Mouse (Mus musculus) bone marrow macrophage, adult 2 months (primary cell): Measurements from ENCODE around the gene Dnase1l2. TPM values are rescaled to one million over a fixed set of nuclear protein-coding genes. Genes with fewer than 3 reads are reported as not detected.

Experiments
- H3K27ac ChIP-seq: 2 replicates; pipeline ENCODE4 v1.5.1; 2012; ENCODE audit warnings: low read depth, low read length; ENCODE audit not compliant: insufficient read depth
- H3K4me1 ChIP-seq: 2 replicates; pipeline ENCODE4 v1.6.1; 2012; ENCODE audit warnings: low read length; ENCODE audit not compliant: control insufficient read depth, insufficient read depth
- H3K4me3 ChIP-seq: 2 replicates; pipeline ENCODE4 v1.5.1; 2012; ENCODE audit warnings: mild to moderate bottlenecking, low read length, moderate library complexity; ENCODE audit not compliant: insufficient read depth
- CTCF ChIP-seq: IDR thresholded peaks from 2 replicates; pipeline ENCODE4 v1.5.1; 2012; ENCODE audit warnings: low read depth, mild to moderate bottlenecking, low read length, moderate library complexity
- POLR2A ChIP-seq: IDR thresholded peaks from 2 replicates; pipeline ENCODE4 v1.6.1; 2012; ENCODE audit warnings: mild to moderate bottlenecking, low read depth, low read length, borderline replicate concordance
- polyA plus RNA-seq: library from polyadenylated mRNA; stranded (reverse); fragments of >200 nt; gene quantifications from 2 replicates; pipeline ENCODE4 v1.2.4, GENCODE M21; 2012; ENCODE audit not compliant: missing spikeins, insufficient read depth, insufficient read length

Gene Dnase1l2
- polyA plus RNA-seq, 1 experiment: 3.3 TPM

GRCm38 (mm10) chr17:24414230-24414976 is 28.5 kb downstream of the Dnase1l2 start, which contains the start of gene Rnps1:
Gene Rnps1 (plus strand): TSS chr17:24414565.
- Histone ChIP-seq H3K4me3 (peak within 1 kb of the TSS; percentile 91), H3K27ac (peak within 1 kb of the TSS; percentile 78)
- TF ChIP-seq POLR2A (no peak), CTCF (no peak)

GRCm38 (mm10) chr17:24413557-24414211 is 29.2 kb downstream of the Dnase1l2 start:
- Histone ChIP-seq H3K4me1 (peaks cover 12% of the 10 kb centered on the region), H3K4me3 (peak overlapping the region; percentile 82), H3K27ac (peak overlapping the region; percentile 75)
- TF ChIP-seq POLR2A: no peak
- TF ChIP-seq CTCF: peak; percentile 14; the same call in 1 of the 2 replicates

More at GRCm38 (mm10) chr17:24414230-24414976, 28.5 kb downstream of the Dnase1l2 start, which contains the start of gene Rnps1:
- peaks cover 12% of the 10 kb centered on the region for H3K4me1 ChIP-seq

GRCm38 (mm10) chr17:24407116-24407803 is 35.6 kb downstream of the Dnase1l2 start:
- Histone ChIP-seq H3K4me3 (no peak overlapping the region), H3K27ac (no peak overlapping the region), H3K4me1 (no peaks in the 10 kb centered on the region)
- no peak for TF ChIP-seq POLR2A
- no peak for TF ChIP-seq CTCF

GRCm38 (mm10) chr17:24402371-24402770 is 40.5 kb downstream of the Dnase1l2 start:
- TF ChIP-seq CTCF (no peak), POLR2A (no peak)
- Histone ChIP-seq H3K4me1 (no peaks in the 10 kb centered on the region), H3K4me3 (no peak overlapping the region), H3K27ac (no peak overlapping the region)

GRCm38 (mm10) chr17:24394456-24394855 is 48.4 kb downstream of the Dnase1l2 start:
- Histone ChIP-seq H3K4me1 (no peaks in the 10 kb centered on the region), H3K27ac (no peak overlapping the region), H3K4me3 (no peak overlapping the region)
- TF ChIP-seq POLR2A (no peak), CTCF (no peak)

GRCm38 (mm10) chr17:24393527-24393926 is 49.4 kb downstream of the Dnase1l2 start:
- Histone ChIP-seq H3K27ac (no peak overlapping the region), H3K4me1 (no peaks in the 10 kb centered on the region), H3K4me3 (no peak overlapping the region)
- TF ChIP-seq CTCF (no peak), POLR2A (no peak)

GRCm38 (mm10) chr17:24391149-24391548 is 51.8 kb downstream of the Dnase1l2 start:
- H3K4me1 ChIP-seq: no peaks in the 10 kb centered on the region
- TF ChIP-seq POLR2A (no peak), CTCF (peak; percentile 36; the same call in 1 of the 2 replicates)
- H3K4me3 ChIP-seq: no peak overlapping the region
- no peak overlapping the region for H3K27ac ChIP-seq

Other genes starting within 250 kb of the Dnase1l2 start
- gene Tbc1d24, start 237.5 kb downstream of the Dnase1l2 start, polyA plus RNA-seq: 23.0 and 24.0 TPM in 2 replicates
- 0.47 TPM in 1 of 2 replicates, not detected in the other for gene Ntn3, start 233.6 kb downstream of the Dnase1l2 start, polyA plus RNA-seq
- 7.7 and 8.5 TPM in 2 replicates for gene Tedc2, start 222.3 kb downstream of the Dnase1l2 start, polyA plus RNA-seq
- 25.8 and 33.4 TPM in 2 replicates for gene Ccnf, start 191.6 kb downstream of the Dnase1l2 start, polyA plus RNA-seq
- 0.40 TPM in 1 of 2 replicates, not detected in the other for gene Abca17, start 92.0 kb downstream of the Dnase1l2 start, polyA plus RNA-seq
- 41.7 and 49.0 TPM in 2 replicates for gene Abca3, start 91.2 kb downstream of the Dnase1l2 start, polyA plus RNA-seq
- 65.0 and 72.0 TPM in 2 replicates for gene Rnps1, start 28.5 kb downstream of the Dnase1l2 start, polyA plus RNA-seq
- 21.5 and 23.3 TPM in 2 replicates for gene Eci1, start 16.5 kb downstream of the Dnase1l2 start, polyA plus RNA-seq
- gene E4f1, start 27.2 kb upstream of the Dnase1l2 start, polyA plus RNA-seq: 21.7 and 25.0 TPM in 2 replicates
- gene Pgp, start 27.3 kb upstream of the Dnase1l2 start, polyA plus RNA-seq: 21.4 and 24.2 TPM in 2 replicates
- gene Bricd5, start 30.8 kb upstream of the Dnase1l2 start, polyA plus RNA-seq: not detected in 2 replicates
- gene Mlst8, start 36.0 kb upstream of the Dnase1l2 start, polyA plus RNA-seq: 14.8 and 16.0 TPM in 2 replicates
- gene Caskin1, start 45.5 kb upstream of the Dnase1l2 start, polyA plus RNA-seq: 0.34 TPM in 1 of 2 replicates, not detected in the other
- 88.8 and 102 TPM in 2 replicates for gene Traf7, start 84.8 kb upstream of the Dnase1l2 start, polyA plus RNA-seq
- gene Rab26, start 91.1 kb upstream of the Dnase1l2 start, polyA plus RNA-seq: 0.44 TPM in 1 of 2 replicates, not detected in the other
- 22.3 and 24.6 TPM in 2 replicates for gene Pkd1, start 106.7 kb upstream of the Dnase1l2 start, polyA plus RNA-seq
- gene Tsc2, start 189.5 kb upstream of the Dnase1l2 start, polyA plus RNA-seq: 62.1 and 67.7 TPM in 2 replicates
- 4.1 and 6.2 TPM in 2 replicates for gene Nthl1, start 189.6 kb upstream of the Dnase1l2 start, polyA plus RNA-seq
- 0.98 TPM in 1 of 2 replicates, not detected in the other for gene Slc9a3r2, start 207.2 kb upstream of the Dnase1l2 start, polyA plus RNA-seq
- not detected in 2 replicates for gene Npw, start 215.4 kb upstream of the Dnase1l2 start, polyA plus RNA-seq
- 28.0 and 29.6 TPM in 2 replicates for gene Zfp598, start 226.6 kb upstream of the Dnase1l2 start, polyA plus RNA-seq
- gene Syngr3, start 246.8 kb upstream of the Dnase1l2 start, polyA plus RNA-seq: 0.41 and 0.79 TPM in 2 replicates